Mouse (Mus musculus) cerebellum, adult (tissue): Measurements from ENCODE around the gene Ppp1r14b.
A peak's percentile ranks its signal among the peaks of the same experiment; 100 is the strongest.

Experiments used
- ATAC-seq: cut with Nextera tagmentation; 2 replicates; pipeline ENCODE4 v1.9.2; 2017; ENCODE audit warnings: mild to moderate bottlenecking, moderate library complexity, mixed read lengths; ENCODE audit not compliant: insufficient number of reproducible peaks, low FRiP score, low TSS enrichment

Gene Ppp1r14b

DNA sequence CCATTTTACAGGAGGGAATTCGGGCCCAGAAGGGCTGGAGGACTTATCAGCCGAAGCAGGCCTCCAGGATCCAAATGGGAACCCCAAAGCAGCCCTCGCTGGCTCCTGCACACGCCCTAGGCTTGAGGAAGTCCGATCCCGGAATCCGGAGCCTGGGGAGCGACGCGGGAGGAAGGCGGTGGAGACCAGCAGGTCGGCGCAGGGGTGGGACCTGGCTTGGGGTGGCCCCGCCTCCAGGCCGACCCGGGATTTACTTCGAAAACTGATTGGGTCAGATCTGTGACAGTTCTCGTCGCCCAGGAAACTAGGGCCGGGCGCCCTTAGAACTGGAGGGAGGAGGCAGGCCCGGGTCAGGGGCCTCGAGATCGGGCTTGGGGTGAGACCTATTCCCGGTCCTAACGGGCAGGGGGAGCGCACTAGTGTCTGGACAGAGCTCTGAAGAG lies 32.5 kb upstream of the Ppp1r14b start, which contains the start of gene Gpr137:
Gpr137 (minus strand) TSS at position 232 of the 443 bp plus-strand sequence.
- peak; percentile 73 for ATAC-seq

DNA sequence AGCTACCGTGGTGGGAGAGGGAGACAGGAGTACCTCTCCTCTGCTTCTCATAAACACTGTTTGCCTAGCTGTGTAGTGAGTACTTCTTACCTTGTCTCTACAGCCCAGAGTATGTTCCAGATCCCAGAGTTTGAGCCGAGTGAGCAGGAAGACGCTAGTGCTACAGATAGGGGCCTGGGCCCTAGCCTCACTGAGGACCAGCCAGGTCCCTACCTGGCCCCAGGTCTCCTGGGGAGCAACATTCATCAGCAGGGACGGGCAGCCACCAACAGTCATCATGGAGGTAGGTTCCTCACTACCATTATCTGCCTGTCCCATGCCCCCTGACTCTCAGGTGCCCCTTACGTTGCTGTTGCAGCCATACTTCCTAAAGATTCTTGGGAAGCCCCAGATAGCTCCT lies 32.0 kb upstream of the Ppp1r14b start:
- no peak for ATAC-seq

DNA sequence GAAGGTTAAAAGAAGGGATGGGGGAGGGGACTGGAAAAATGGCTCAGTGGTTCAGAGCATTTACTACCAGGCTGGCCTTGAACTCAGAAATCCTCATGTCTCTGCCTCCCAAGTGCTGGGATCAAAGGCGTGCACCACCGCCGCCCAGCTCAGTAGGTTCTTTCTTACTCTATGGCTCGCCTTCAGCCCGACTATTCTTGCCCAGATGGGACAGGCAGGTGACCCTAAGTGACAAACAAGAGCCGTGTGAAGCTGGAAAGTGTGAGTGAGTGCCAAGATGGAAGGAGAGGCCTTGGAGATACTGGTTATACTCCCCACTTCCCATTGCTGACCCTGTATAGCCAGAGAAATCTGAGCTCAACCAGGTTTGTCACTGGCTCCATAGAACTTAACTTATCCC lies 31.1 kb upstream of the Ppp1r14b start:
- ATAC-seq: no peak

DNA sequence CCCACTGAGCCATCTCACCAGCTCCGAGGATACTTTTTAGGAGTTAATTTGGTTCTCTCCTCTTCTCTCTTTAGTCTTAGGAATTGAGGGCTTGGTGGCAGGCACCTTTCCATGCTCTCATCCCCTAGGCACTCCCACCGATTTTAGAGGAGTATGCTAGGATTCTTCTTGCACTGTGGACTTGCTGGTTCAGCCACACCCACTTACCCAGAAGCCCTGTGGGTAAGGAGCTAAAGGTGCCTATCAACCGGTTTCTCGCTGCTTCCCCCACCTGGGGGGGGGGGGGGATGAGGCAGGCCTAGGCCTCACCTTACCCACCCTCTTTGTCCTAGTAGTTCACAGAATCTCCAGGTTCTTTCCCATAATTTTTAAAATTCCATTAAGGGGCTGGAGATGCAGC lies 27.0 kb upstream of the Ppp1r14b start:
- no peak for ATAC-seq

DNA sequence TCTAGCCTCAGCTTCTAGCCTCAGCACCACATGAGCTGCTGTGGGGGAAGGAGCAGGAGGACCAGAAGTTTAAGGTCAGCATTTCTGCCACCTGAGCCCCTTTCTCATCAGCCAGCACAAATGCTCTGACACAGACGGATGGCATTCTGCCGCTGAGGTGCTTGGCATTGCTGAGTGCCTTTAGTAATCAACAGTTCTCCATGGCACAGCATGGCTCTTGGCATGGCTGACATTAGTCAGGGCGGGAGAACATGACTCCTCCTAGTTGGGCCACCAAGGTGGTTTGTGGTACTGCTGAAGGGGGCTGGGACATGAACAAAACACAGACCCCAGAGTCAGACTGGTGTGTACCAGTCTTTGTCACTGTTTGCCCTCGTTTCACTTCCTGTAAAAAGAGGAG lies 26.6 kb upstream of the Ppp1r14b start:
- ATAC-seq: no peak

DNA sequence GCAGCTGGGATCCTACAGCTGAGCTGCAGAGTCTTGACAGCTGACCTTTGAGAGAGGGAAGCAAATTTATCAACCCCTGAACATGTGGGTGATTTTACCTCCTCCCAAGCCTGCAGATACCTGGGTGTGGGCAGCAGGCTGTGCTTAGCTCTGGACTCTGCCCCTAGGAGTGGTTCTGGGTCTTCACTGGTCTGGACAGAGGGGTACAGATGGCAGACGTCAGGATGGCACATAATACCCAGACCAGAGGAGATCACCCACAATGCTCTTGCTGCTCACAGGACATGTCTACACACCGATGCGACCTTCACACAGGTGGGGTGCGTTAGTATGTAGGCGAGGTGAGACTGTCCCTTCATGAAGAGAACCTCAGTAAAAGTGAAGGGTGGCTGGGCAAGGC lies 25.2 kb upstream of the Ppp1r14b start:
- ATAC-seq: no peak

DNA sequence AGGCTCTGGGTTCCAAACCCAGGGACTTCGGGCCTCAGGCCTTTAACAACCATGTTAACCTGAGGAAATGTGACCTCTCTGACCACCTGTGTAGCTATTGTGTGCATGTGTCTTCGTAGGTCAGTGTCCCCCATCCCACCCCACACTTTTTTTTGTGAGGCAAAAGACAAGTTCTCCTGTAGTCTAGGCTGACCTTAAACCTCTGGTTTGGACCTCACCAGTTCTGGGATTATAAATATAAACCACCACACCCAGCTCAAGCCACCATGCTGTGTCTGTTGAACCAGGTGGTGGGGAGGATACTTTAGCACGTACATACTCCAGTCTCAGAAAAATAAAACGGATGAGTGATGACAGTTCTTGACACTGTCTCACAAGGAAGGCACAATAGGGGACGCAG lies 24.8 kb upstream of the Ppp1r14b start:
- no peak for ATAC-seq

DNA sequence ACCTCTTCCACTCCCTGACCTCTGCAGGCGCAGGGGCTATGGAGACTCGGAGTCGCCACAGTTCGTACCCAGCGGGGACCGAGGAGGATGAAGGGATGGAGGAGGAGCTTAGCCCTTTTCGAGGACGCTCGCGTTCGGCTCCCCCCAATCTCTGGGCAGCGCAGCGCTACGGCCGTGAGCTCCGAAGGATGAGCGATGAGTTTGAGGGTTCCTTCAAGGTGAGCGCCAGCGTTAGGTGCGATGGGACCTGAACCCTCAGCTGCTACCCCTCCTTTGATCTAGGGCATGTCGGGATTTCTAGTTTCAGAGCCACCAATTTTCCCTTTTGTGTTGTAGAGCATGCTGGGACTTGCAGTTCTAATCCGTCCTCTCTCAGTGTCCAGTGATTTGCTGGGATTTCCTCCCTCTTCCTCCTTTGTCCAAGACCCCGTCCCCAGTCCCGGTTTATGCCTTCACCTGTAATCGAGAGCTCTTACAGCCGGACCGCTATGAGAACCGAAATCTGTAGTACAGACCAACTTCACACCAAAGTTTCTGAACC lies 24.1 kb upstream of the Ppp1r14b start:
- ATAC-seq: peak; percentile 16; the same call in 1 of the 2 replicates

DNA sequence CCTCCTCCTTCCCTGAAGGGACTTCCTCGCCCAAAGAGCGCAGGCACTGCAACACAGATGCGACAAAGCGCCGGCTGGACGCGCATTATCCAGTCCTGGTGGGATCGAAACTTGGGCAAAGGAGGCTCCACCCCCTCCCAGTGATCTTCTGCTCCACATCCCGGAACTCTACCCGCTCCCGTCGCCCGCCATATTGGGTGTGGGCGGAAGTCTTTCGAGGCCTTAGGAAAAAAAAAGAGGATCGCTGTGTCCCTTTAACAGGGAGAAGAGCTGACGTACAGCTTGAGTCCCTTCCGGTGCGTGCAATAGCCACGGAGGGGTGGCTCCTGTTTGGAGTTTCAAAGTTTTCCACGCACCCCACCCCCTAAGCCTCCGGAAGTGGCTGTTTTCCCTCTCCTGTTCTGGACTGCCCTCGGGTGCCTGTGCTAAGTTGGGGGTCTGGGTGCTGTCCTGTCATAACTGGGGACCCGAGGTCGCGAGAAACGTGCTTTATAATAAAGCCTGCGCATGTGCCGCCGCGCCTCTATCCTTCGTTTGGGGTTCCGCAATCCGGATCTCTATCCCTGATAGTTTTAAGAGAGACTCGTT lies 23.3 kb upstream of the Ppp1r14b start:
- ATAC-seq: peak; percentile 77

DNA sequence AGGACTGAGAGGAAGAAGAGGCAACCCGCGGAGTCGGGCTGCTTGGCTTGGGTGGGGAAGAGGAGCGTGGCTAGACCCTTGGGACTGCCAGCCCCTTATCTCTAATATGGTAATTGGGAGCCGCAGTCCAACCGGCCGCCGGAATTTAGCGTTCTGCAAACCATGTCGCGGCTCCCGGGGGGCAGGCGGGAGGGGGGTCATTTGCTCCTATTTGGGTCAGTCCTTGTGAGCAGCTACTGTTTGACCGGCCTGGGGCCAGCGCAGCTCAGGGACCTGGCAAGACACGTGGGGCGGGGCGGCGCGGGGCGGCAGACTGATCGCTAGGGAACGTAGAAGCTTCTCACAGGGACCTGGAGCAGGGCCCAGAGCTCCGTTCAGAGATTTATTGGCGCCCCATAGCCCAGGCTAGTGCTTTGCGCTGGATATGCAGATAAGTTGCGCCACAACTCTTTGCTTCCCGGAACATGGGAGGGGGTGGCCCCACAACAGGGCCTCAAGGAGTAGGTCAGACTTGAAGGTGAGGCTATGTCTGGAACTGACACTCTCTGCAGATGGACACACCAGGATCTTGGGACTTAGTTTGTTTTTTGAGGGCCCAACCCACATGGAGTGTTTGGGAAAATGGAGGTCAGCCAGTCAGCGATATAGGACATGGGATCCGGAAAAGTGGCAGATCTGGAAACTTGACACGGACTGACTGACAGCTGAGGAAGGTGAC lies 22.6 kb upstream of the Ppp1r14b start:
- ATAC-seq: 0 out of 2 replicates have a peak, but pooled peaks have one; percentile 19

DNA sequence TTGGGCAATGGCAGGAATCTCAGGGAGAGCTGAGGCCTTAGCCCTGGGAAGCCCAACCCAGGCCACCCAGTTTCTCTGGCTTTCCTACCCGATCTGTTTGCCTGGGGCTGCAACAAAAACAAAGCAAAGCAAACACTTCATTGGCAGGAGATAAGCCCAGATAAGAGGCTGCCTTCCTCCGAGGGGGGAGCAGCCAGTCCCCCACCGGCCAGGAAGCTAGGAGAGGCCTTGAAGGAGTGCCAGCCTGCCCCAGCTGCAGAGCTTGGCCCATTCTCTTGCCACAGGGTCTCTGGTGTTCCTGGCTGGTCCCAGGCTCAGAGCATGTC lies 22.1 kb upstream of the Ppp1r14b start:
- no peak for ATAC-seq

DNA sequence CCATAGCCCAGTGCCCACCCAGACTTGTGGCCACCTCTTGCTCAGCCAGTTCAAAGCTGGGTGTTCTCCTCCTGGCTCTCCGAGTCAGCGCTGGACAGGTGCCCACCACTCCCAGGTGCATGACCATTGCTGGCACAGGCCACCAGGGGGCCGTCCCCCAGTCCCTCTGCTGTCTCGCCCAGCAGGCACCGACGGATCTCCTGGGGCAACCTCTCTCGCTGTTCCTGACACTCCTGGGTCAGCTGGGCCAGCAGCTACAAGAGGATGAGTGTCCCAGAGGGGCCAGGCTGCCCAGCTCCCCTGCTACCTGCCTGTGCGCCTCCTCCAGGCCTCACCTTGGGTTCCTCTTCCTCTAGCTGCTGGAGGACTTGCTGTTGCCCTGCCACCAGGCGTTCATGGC lies 20.7 kb upstream of the Ppp1r14b start:
- no peak for ATAC-seq

DNA sequence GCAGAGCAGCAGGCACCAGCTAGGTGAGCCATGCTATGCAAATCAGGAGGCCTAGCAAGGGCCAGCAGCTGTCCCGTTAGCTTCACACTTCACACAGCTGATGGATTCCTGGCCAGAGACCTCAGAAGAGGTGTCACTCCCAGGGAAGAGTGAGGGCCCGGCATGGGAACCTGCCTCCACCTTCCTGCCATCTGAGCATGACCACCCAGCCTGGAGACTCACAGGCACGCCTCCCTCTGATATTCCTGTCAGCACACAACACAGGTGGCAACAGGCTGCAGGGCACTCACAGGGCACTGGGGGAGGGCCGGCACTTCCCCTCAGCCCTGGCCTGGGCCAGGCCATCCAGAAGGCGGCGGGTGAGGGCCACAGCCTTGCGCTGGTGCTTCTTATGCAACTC lies 19.3 kb upstream of the Ppp1r14b start:
- ATAC-seq: no peak

DNA sequence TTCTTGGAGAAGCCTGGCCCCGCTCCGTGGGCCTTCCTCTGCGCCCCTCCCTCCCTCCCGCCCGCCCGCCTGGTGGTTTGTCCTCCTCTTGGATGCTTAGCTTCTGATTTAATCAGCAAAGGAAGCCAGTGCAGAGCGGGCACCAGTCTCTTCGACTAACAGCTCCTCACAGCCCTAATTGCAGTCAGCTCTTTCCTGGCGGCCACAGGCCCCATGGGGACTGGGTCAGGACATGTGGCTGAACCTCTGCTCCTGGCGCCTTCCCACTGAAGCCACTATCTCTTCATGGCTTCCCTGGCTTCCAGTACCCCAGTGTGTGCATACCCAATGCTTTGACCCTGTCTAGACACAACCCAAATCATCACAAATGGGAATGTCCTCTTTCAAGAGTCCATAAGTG lies 18.3 kb upstream of the Ppp1r14b start:
- ATAC-seq: no peak

DNA sequence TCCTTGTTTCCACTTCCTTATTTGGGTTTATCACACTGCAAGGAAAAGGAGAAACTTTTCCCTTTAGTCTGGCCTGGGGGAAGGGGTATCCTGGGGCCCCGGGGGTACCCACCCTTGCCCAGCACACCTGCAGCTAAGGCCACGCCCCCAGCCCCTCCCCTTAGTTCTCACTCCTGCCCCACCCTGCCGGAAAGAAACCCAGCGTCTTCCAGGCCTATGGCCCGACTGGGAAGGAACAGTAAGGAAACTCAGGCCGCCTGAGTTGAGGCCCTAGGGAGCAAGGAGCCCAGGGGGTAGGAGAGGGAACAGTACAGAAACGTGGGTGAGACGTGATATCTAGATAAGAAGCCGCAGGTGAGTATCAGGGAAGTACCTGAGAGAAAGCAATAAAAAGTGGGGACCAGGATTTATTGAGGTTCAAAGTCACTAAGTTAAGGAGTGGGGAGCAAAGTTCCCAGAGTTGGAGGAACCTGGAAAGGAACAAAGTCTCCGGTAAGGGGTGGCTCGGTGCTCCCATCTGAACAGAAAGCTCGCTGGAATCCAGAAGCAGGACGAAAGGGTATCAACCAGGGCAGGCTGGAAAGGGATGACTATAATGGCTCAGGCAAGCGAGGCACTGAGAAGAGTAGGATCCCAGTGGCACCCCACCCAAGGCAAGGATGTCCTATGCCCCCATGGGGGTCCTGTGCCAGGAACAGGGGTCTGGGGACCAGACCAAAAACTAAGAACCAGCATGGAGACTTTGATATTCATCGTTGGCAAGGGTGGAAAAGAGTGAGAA lies 6.1 kb upstream of the Ppp1r14b start:
- no peak for ATAC-seq

DNA sequence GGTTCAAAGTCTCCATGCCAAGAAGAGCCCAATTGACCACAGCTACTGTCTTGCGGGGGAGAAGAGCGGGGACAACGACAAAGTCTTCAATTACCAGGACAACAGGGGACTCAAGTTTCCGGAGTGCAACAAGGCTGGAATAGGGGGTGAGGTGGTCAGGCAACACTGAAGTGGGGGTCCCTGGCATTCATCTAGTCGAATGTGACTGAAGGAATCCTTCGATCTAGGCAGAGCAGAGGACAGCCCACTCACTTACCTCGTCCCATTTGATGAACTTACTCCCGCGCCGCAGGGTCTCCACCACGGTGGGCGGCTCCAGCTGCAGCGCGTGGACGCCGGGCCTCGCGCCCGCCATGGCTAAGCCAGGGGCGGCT lies 5.5 kb upstream of the Ppp1r14b start:
- no peak for ATAC-seq

DNA sequence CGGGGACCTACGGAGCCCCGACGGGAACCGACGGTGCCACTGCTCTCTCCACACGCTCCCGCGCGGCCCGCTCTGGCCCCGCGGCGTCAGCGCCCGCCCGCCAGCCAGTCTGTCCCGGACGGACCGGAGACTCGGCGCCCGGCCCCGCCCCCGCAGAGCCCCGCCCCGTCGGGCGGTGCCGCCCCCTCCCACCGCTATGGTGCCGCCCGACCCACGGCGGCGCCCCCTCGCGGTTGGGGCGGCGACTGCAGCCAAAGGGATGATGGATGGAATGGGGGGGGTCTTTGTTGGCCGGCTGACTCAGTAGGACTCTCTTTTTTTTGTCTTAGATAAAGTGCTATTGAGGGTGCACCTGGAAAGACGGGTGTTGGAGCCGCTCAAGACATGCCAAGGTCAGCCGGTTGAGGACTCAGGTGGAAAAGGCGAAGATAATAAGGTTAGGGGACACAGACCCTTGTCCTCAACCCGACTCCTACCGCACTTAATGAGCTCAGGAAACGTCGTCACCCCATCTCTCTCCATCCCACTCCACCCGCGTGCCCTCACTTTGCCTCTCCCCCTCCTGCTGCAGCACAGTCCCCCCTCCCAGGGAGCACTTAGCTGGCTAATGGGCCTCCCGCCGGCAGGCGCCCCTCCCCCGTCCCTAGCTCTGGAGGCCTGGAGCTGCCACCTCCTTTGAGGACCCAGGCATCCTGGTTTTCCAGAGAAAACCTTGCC lies 4.9 kb upstream of the Ppp1r14b start:
- ATAC-seq: no peak

DNA sequence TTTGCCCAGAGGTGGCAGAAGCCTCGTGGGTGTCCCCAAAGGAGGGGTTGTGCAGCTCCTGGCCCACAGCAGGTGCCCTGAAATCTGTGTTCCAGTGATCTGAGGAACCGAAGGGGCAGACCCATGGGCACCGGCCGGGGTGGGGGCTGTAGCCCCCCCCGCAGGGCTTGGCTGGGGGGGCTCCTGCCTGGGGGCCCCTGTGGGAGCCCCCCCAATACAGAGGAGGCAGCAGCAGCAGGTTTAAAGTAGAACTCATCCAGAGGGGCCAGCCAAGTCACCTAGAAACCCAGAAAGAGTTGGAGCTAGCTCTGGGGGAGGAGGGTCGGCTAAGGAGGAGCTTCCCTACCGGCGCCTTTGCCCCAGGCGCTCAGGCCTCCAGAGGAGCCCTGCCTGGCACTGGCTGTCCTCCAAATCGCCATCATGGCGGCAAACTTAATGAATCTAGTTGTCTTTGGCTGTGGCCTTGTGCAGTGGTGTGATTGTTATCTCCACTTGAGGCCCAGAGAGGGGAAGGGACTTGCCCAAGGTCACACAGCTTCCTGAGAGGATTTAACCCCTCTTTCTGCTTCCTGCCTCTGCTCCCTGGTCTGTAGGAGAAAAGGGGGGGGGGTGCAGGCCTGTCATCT lies 4.2 kb upstream of the Ppp1r14b start:
- no peak for ATAC-seq

DNA sequence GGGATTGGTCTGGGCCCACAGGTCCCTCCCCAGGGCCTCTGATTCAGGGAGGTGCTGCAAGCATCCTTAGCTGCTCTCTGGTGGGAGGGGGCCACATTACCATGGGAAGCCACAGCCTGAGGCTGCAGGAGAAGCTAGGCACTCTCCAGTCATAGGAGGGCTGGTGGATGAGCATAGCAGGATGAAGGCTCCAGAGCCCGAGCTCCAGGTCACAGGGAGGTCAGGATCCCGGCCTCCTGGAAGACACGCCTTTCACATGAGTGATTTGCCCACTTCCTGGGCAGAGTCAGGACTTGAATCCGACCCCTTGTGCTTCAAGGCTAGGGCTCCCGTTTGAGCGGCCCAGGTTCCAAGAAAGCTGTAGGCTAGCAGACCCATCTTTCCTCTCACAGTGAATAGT lies 3.1 kb upstream of the Ppp1r14b start:
- ATAC-seq: no peak

DNA sequence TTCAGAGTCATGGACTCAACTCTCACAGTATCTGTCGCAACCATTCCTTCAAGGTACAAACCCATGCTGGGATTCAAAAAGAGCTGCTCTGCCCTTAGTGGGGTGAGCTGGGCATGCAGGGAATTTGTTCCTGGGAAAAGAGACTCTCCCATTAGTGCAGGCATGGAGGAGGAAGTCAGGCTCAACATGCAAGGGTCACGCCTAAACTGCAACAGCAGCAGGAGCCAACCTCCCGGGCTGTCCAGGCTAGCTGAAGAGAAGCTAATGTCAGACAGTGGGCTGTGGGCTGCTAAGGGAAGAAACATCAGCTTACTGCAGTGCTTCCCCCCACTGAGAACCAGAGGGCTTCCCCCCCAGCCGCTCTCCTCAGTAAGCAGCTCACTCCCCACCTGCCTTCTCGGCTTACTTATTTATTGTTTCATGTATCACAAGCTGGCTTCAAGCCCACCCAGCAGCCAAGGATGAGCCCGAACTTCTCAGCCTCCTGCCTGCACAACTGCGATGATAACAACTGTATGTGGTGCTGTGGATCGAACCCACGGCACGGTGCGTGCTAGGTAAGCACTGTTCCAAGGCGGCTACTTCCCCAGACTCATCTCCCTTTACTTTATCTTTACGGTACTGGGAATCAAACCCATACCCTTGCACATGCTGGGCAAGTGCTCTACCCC lies 2.4 kb upstream of the Ppp1r14b start:
- ATAC-seq: no peak
